ENCODE assay signal across 24 mouse cellular contexts in the genomic region with DNA sequence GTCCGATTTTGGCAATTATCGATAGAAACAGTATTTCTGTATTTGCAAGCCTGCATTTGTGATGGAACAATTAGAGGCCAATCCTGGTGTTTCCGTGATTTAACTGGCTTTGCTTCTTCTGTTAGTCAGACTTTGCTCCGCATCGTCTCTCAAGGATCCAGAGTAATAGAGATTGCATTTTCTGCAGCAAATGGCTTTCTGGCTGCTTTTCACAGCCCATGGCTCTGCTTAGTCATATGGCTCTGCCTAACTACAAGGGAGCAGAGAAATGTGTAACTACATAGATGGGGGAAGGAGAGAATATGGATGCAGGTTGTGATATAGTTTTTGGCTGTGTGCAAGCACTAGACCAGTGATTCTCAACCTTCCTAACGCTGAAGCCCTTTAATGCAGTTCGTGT.
"Had no signal": no experiment of that assay in that cellular context is flagged by ENCODE, and none has a peak within 500 bp of the region (broad histone marks: within the 10 kb centered on the region; RNA-seq: fewer than 3 reads in every experiment).

No protein-coding gene starts in this region.

- H3K27ac ChIP-seq: heart, embryonic 10.5 days; hindbrain, embryonic 10.5 days; hindbrain, embryonic 12.5 days; hindbrain, embryonic 15.5 days; intestine, embryonic 15.5 days; left cerebral cortex, adult 2 months; limb, embryonic 10.5 days; limb, embryonic 12.5 days; liver, embryonic 13.5 days; liver, embryonic 15.5 days had no signal

- H3K36me3 ChIP-seq: heart, embryonic 10.5 days; heart, embryonic 12.5 days; hindbrain, embryonic 10.5 days; hindbrain, embryonic 12.5 days; hindbrain, embryonic 15.5 days; intestine, embryonic 15.5 days; limb, embryonic 12.5 days; liver, embryonic 13.5 days; liver, embryonic 15.5 days had no signal

- ATAC-seq: inflammation-experienced regulatory T-cells, adult 6 months; intestine, embryonic 15.5 days; intestine, postnatal 0 days had no signal

- H3K9ac ChIP-seq: heart, embryonic 12.5 days; hindbrain, embryonic 12.5 days; hindbrain, embryonic 15.5 days; intestine, embryonic 15.5 days; limb, embryonic 12.5 days; liver, embryonic 13.5 days; liver, embryonic 15.5 days had no signal

- H3K4me3 ChIP-seq: heart, embryonic 10.5 days; heart, embryonic 12.5 days; hindbrain, embryonic 10.5 days; hindbrain, embryonic 12.5 days; hindbrain, embryonic 15.5 days; intestine, embryonic 15.5 days; left cerebral cortex, adult 2 months; limb, embryonic 10.5 days; limb, embryonic 12.5 days; liver, embryonic 13.5 days; liver, embryonic 15.5 days had no signal

- DNase-seq: gastrocnemius, postnatal 14 days; gastrocnemius, postnatal 36 days; heart, adult 11 months; heart, postnatal 10 days; heart, postnatal 4 days; kidney, adult 18-20 months; kidney, adult 8-10 months; kidney, postnatal 10 days; kidney, postnatal 25 days; kidney, postnatal 4 days; liver; liver, embryonic 13.5 days had no signal

- H3K27me3 ChIP-seq: hindbrain, embryonic 12.5 days; hindbrain, embryonic 15.5 days; intestine, embryonic 15.5 days; limb, embryonic 12.5 days; liver, embryonic 13.5 days; liver, embryonic 15.5 days had no signal

- H3K4me1 ChIP-seq: heart, embryonic 10.5 days; liver, embryonic 13.5 days; liver, embryonic 15.5 days had no signal
